Mouse (Mus musculus): Measurements from ENCODE around the gene Tab1. TPM values are rescaled to one million over a fixed set of nuclear protein-coding genes. Genes with fewer than 3 reads are reported as not detected.

Gene Tab1
- polyA plus RNA-seq (2012; rRNA removed) (43.1 and 56.5 TPM in 2 replicates), polyA plus RNA-seq (2014; fragmentation: Nextera tagmentation; extraction: Ambion mirVana) (34.6 and 39.4 TPM in 2 replicates)

DNA sequence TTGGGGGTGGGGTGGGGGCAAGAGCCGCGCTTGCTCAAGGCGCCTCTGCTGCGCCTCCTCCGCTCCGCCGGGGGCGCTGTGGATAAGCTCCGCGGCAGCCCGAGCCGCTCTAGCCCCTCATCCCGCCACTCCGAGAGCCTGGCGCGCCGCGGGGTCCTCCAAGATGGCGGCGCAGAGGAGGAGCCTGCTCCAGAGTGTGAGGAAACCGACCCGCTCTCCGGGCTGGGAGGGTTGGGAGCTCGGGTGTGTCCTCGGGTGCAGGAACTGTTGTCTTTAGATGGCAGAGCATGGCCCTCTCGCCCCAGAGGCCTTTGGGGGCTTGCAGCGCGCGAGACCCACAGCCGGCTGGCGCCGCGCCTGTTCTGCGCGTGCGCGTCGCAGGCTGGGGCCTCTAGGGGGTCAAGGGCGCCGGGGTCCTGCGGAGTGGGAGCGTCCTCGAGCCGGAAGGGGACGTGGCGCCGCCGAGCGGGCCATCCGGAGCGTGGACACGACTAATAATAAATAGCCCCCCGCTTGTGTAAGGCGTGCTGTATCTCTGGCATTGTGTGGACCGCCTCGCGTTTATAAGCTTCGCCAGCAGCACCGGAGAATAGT, at the start of gene Tab1:
TSS of gene Tab1 (plus strand) at position 135 of the 594 bp plus-strand sequence.
- Histone ChIP-seq H3K36me3 (ENCODE audit: control insufficient read depth, insufficient read depth, low read length) (peaks cover 7% of the 10 kb centered on the region; the same call in 1 of the 2 replicates), H3K4me3 (replicated peaks; ENCODE audit: low read length) (peak within 1 kb of the TSS; percentile 74), H3K27ac (replicated peaks; ENCODE audit: low read depth, low read length) (peak within 1 kb of the TSS; percentile 99), H3K4me2 (replicated peaks; ENCODE audit: low read depth, low read length, severe bottlenecking) (peak within 1 kb of the TSS; percentile 79), H3K27me3 (ENCODE audit: control insufficient read depth, insufficient read depth, low read length) (no peaks in the 10 kb centered on the region), H3K4me1 (ENCODE audit: control insufficient read depth, insufficient read depth, low read length) (peaks cover 18% of the 10 kb centered on the region), H3K9me3 (ENCODE audit: control insufficient read depth, low read length) (no peaks in the 10 kb centered on the region), H3K9ac (ENCODE audit: low read depth, low read length, severe bottlenecking) (peak within 1 kb of the TSS; percentile 92)
- under 1% methylated on average over 52 of the region's 59 CpGs for WGBS
- peak; percentile 97 for ATAC-seq (ENCODE audit: low FRiP score, low read depth)
- TF ChIP-seq POLR2A (IDR thresholded peaks at IDR 0.05; ENCODE audit: borderline replicate concordance, extremely low read depth, insufficient read depth, insufficient read length): peak; percentile 84; the same call in 1 of the 2 replicates
- DNase-seq (ENCODE audit: low spot score): peak; percentile 94

DNA sequence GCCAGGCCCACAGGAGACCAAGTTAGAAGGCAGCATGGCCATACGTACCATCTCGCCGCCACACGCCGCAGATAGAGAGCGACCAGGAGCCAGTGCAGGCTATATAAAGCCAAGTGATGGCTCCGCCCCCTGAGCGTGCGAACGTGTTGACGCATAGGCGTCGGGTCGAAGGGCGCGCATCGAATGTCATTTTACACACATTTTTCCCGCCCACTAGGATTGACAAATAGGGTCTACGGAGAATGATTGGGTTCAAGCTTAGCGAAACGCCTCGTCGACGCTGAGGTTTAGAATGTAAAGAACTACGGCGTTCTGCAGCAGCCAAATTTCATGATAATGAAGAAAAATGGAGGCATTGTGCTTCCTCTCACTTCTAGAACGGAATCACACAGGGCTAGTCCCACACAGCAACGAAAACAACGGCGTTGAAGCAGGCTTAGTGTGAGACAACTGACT, 49.6 kb upstream of the Tab1 start:
- H3K9me3 ChIP-seq (ENCODE audit: control insufficient read depth, low read length): no peaks in the 10 kb centered on the region
- no peaks in the 10 kb centered on the region for H3K27me3 ChIP-seq (ENCODE audit: control insufficient read depth, insufficient read depth, low read length)
- under 1% methylated on average over 30 of the region's 30 CpGs for WGBS
- DNase-seq (ENCODE audit: low spot score) (peak; percentile 100), ATAC-seq (ENCODE audit: low FRiP score, low read depth) (peak; percentile 93)
- peak overlapping the region; percentile 87 for H3K4me3 ChIP-seq (replicated peaks; ENCODE audit: low read length)
- H3K9ac ChIP-seq (ENCODE audit: low read depth, low read length, severe bottlenecking): peak overlapping the region; percentile 94
- H3K36me3 ChIP-seq (ENCODE audit: control insufficient read depth, insufficient read depth, low read length): peaks cover 39% of the 10 kb centered on the region
- peak; percentile 100 for TF ChIP-seq POLR2A (IDR thresholded peaks at IDR 0.05; ENCODE audit: borderline replicate concordance, extremely low read depth, insufficient read depth, insufficient read length)
- H3K27ac ChIP-seq (replicated peaks; ENCODE audit: low read depth, low read length): peak overlapping the region; percentile 93
- H3K4me2 ChIP-seq (replicated peaks; ENCODE audit: low read depth, low read length, severe bottlenecking): peak overlapping the region; percentile 71
- peaks cover 11% of the 10 kb centered on the region; the same call in 1 of the 2 replicates for H3K4me1 ChIP-seq (ENCODE audit: control insufficient read depth, insufficient read depth, low read length)

GRCm38 (mm10) chr15:80083740-80084139, 49.2 kb upstream of the Tab1 start:
- H3K36me3 ChIP-seq (ENCODE audit: control insufficient read depth, insufficient read depth, low read length): peaks cover 35% of the 10 kb centered on the region
- TF ChIP-seq POLR2A (IDR thresholded peaks at IDR 0.05; ENCODE audit: borderline replicate concordance, extremely low read depth, insufficient read depth, insufficient read length): no peak
- peak; percentile 11 for ATAC-seq (ENCODE audit: low FRiP score, low read depth)
- peak overlapping the region; percentile 93 for H3K27ac ChIP-seq (replicated peaks; ENCODE audit: low read depth, low read length)
- DNase-seq (ENCODE audit: low spot score): no peak
- peak overlapping the region; percentile 71 for H3K4me2 ChIP-seq (replicated peaks; ENCODE audit: low read depth, low read length, severe bottlenecking)
- no peaks in the 10 kb centered on the region for H3K9me3 ChIP-seq (ENCODE audit: control insufficient read depth, low read length)
- H3K4me3 ChIP-seq (replicated peaks; ENCODE audit: low read length): peak overlapping the region; percentile 87
- peaks cover 11% of the 10 kb centered on the region; the same call in 1 of the 2 replicates for H3K4me1 ChIP-seq (ENCODE audit: control insufficient read depth, insufficient read depth, low read length)
- no peaks in the 10 kb centered on the region for H3K27me3 ChIP-seq (ENCODE audit: control insufficient read depth, insufficient read depth, low read length)
- H3K9ac ChIP-seq (ENCODE audit: low read depth, low read length, severe bottlenecking): peak overlapping the region; percentile 59
- WGBS: 2% methylated on average over 12 of the region's 12 CpGs

DNA sequence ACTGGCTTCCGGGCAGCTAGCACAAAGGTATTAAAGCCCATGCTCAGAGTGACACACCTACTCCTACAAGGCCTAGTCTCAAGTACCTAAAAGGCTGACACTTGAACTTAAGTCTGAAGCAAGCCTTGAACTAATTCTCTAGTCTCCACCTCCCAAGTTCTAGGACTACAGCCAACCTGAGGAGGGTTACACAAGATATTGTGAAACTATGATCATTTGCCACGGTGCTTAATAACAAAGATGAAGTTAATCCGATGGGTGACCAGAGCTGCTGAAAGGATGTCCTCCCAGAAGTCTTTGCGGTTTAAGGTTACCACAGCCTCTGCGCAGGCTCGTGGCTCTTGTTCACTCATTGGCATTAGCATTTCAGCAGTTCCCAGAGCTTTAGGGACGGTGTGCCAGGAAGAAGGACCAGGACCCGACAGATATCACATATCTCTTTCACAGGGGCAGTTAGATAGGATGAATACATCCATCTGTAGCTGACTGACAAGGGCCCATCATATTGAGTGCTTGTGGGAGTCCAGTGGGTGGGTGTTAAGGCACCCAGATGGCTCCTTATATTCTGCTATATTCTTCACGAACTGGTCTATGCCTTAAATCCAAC, 45.4 kb upstream of the Tab1 start:
- Histone ChIP-seq H3K4me2 (replicated peaks; ENCODE audit: low read depth, low read length, severe bottlenecking) (no peak overlapping the region), H3K9me3 (ENCODE audit: control insufficient read depth, low read length) (no peaks in the 10 kb centered on the region), H3K4me3 (replicated peaks; ENCODE audit: low read length) (no peak overlapping the region), H3K9ac (ENCODE audit: low read depth, low read length, severe bottlenecking) (no peak overlapping the region), H3K36me3 (ENCODE audit: control insufficient read depth, insufficient read depth, low read length) (no peaks in the 10 kb centered on the region), H3K27me3 (ENCODE audit: control insufficient read depth, insufficient read depth, low read length) (peaks cover 19% of the 10 kb centered on the region), H3K27ac (replicated peaks; ENCODE audit: low read depth, low read length) (no peak overlapping the region), H3K4me1 (ENCODE audit: control insufficient read depth, insufficient read depth, low read length) (peaks cover 6% of the 10 kb centered on the region)
- ATAC-seq (ENCODE audit: low FRiP score, low read depth): no peak
- WGBS: 80% methylated on average over 9 of the region's 9 CpGs
- DNase-seq (ENCODE audit: low spot score): no peak
- no peak for TF ChIP-seq POLR2A (IDR thresholded peaks at IDR 0.05; ENCODE audit: borderline replicate concordance, extremely low read depth, insufficient read depth, insufficient read length)

- peaks cover 28% of the 10 kb centered on the region for H3K27me3 ChIP-seq (ENCODE audit: control insufficient read depth, insufficient read depth, low read length)
- 25% methylated on average over 4 of the region's 4 CpGs for WGBS
- TF ChIP-seq POLR2A (IDR thresholded peaks at IDR 0.05; ENCODE audit: borderline replicate concordance, extremely low read depth, insufficient read depth, insufficient read length): no peak
- no peak overlapping the region for H3K9ac ChIP-seq (ENCODE audit: low read depth, low read length, severe bottlenecking)
- H3K36me3 ChIP-seq (ENCODE audit: control insufficient read depth, insufficient read depth, low read length): no peaks in the 10 kb centered on the region
- no peak for ATAC-seq (ENCODE audit: low FRiP score, low read depth)
- no peaks in the 10 kb centered on the region for H3K9me3 ChIP-seq (ENCODE audit: control insufficient read depth, low read length)
- peaks cover 6% of the 10 kb centered on the region for H3K4me1 ChIP-seq (ENCODE audit: control insufficient read depth, insufficient read depth, low read length)
- no peak overlapping the region for H3K27ac ChIP-seq (replicated peaks; ENCODE audit: low read depth, low read length)
- peak; percentile 93 for DNase-seq (ENCODE audit: low spot score)
- H3K4me2 ChIP-seq (replicated peaks; ENCODE audit: low read depth, low read length, severe bottlenecking): no peak overlapping the region
- H3K4me3 ChIP-seq (replicated peaks; ENCODE audit: low read length): no peak overlapping the region
Observed at GRCm38 (mm10) chr15:80088637-80089036, 44.3 kb upstream of the Tab1 start.

All from limb, embryonic 14.5 days (tissue).